Mouse (Mus musculus): ENCODE results near the gene Adad2. TPM values are rescaled to one million over a fixed set of nuclear protein-coding genes. Genes with fewer than 3 reads are reported as not detected.

Gene Adad2
- polyA plus RNA-seq, 1 experiment from 2014 or later = not detected

GRCm38 (mm10) chr8:119627199-119627598, 14.7 kb downstream of the Adad2 start:
- Histone ChIP-seq H3K4me2 (no peak overlapping the region), H3K27ac (replicated peaks) (no peak overlapping the region), H3K9me3 (replicated peaks) (no peaks in the 10 kb centered on the region), H3K4me3 (replicated peaks) (no peak overlapping the region), H3K36me3 (replicated peaks) (no peaks in the 10 kb centered on the region), H3K9ac (no peak overlapping the region), H3K4me1 (replicated peaks) (peaks cover 8% of the 10 kb centered on the region), H3K27me3 (peaks cover 10% of the 10 kb centered on the region)
- ATAC-seq (ENCODE audit: insufficient read depth) = peak; percentile 51; the same call in 1 of the 2 replicates
- WGBS (ENCODE audit: insufficient replicate concordance) = 39% methylated on average over 7 of the region's 7 CpGs

DNA sequence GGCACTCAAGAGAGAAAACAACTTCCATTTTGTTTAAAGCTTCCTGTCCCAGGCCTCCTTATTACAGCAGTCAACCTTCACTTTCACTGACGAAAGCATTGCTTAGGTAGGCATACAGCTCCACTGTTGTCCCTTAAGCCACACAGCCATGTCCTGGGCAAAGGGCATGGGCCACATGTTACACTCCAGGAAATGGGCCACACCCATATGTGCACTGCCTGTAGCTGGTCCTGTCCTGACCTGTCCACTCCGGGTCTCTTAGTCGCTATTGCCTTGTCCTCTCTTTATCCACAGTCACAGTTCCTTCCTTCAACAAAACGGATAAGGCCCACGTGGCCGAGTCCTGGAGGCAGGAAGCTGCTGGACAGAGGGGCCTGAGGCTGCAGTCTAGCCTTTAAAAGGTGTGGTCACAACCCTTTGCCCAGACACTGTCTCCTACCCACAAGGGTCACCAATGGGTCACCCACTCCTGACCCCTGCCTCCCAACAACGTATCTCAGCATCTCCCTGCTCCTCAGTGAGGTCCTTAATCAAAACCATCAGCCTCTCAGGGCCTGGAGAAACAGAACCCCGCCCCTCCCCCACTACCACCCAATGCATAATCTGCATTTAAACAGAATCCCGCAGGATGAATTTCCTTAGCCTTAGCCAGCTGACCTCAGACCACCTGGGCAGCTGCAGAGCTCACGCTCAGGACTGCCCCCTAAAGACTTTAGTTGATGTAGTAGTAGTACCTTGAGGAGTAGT, 15.2 kb downstream of the Adad2 start:
- peaks cover 8% of the 10 kb centered on the region for H3K4me1 ChIP-seq (replicated peaks)
- H3K36me3 ChIP-seq (replicated peaks) = no peaks in the 10 kb centered on the region
- H3K27ac ChIP-seq (replicated peaks) = no peak overlapping the region
- H3K4me3 ChIP-seq (replicated peaks) = no peak overlapping the region
- WGBS (ENCODE audit: insufficient replicate concordance) = 28% methylated on average over 10 of the region's 10 CpGs
- no peaks in the 10 kb centered on the region for H3K9me3 ChIP-seq (replicated peaks)
- peaks cover 16% of the 10 kb centered on the region for H3K27me3 ChIP-seq
- no peak overlapping the region for H3K4me2 ChIP-seq
- H3K9ac ChIP-seq = no peak overlapping the region
- ATAC-seq (ENCODE audit: insufficient read depth) = peak; percentile 54; the same call in 1 of the 2 replicates

GRCm38 (mm10) chr8:119630841-119631240, 18.3 kb downstream of the Adad2 start:
- H3K4me3 ChIP-seq (replicated peaks) = no peak overlapping the region
- no peak overlapping the region for H3K4me2 ChIP-seq
- no peaks in the 10 kb centered on the region for H3K36me3 ChIP-seq (replicated peaks)
- no peak overlapping the region for H3K27ac ChIP-seq (replicated peaks)
- ATAC-seq (ENCODE audit: insufficient read depth) = no peak
- no peak overlapping the region for H3K9ac ChIP-seq
- H3K4me1 ChIP-seq (replicated peaks) = peaks cover 8% of the 10 kb centered on the region
- H3K9me3 ChIP-seq (replicated peaks) = no peaks in the 10 kb centered on the region
- WGBS (ENCODE audit: insufficient replicate concordance) = 36% methylated on average over 3 of the region's 3 CpGs
- H3K27me3 ChIP-seq = peaks cover 46% of the 10 kb centered on the region

GRCm38 (mm10) chr8:119632246-119632645, 19.7 kb downstream of the Adad2 start:
- ATAC-seq (ENCODE audit: insufficient read depth) = no peak
- WGBS (ENCODE audit: insufficient replicate concordance) = 68% methylated on average over 9 of the region's 9 CpGs
- H3K27ac ChIP-seq (replicated peaks) = no peak overlapping the region
- no peaks in the 10 kb centered on the region for H3K9me3 ChIP-seq (replicated peaks)
- no peaks in the 10 kb centered on the region for H3K36me3 ChIP-seq (replicated peaks)
- H3K4me2 ChIP-seq = no peak overlapping the region
- peaks cover 5% of the 10 kb centered on the region for H3K4me1 ChIP-seq (replicated peaks)
- H3K4me3 ChIP-seq (replicated peaks) = no peak overlapping the region
- H3K27me3 ChIP-seq = peaks cover 52% of the 10 kb centered on the region
- no peak overlapping the region for H3K9ac ChIP-seq

DNA sequence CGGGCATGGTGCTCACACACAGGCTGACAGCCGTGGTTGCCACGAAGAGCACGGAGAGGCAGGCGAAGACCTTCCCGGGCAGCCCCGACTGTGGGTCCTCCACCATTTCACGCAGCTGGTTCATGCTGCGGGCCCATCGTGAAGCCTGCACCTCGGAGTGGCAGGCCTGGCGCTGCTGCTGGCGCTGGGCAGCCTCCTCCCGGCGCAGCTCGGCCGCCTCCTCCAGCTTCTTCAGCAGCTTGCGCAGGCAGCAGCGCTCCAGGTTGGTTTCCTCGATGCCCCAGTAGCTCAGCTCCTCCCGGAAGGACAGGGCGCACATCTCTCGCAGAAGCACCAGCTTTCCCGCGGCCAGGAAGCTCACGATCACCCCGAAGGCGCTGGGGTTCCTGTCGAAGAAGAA, 20.4 kb downstream of the Adad2 start:
- whole genome bisulfite sequencing (ENCODE audit: insufficient replicate concordance) = 39% methylated on average over 29 of the region's 29 CpGs
- ATAC-seq (ENCODE audit: insufficient read depth) = no peak
- H3K9ac ChIP-seq = no peak overlapping the region
- H3K9me3 ChIP-seq (replicated peaks) = no peaks in the 10 kb centered on the region
- H3K27ac ChIP-seq (replicated peaks) = no peak overlapping the region
- H3K27me3 ChIP-seq = peaks cover 55% of the 10 kb centered on the region
- H3K4me2 ChIP-seq = no peak overlapping the region
- no peaks in the 10 kb centered on the region for H3K4me1 ChIP-seq (replicated peaks)
- no peaks in the 10 kb centered on the region for H3K36me3 ChIP-seq (replicated peaks)
- H3K4me3 ChIP-seq (replicated peaks) = no peak overlapping the region

DNA sequence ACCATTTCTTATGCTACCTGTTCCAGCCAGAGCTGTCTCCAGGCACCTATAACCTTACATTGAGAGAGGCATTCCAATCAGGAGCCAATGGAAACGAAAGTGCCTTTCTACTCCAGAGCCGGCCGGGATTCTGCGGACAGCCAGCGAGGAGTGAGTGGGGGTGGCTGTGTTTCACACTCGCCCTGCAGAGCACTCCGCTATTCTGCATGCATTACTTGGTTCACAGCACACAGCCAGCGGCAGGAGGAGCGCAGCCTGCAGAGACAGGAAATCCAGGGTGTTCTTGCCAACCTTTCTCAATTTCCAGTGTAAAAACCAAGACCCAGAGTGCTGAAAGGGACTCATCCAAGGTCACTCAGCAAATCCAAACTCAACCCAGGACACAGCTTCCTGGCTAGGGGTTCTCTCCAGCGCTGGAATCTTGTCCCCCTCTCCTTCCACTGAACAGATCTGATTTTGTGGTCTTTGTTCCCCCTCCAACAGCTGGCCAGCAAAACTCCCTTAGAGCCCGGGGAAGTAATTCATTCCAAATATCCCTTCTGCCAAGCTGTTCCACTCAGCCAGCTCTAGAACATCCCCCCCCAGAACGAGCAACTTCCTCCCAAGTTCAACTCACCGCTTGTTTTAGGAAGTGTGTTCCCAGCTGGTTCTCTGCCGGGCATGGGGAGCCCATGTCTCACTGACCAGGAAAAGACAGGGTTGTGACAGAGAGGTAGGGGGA, 22.2 kb downstream of the Adad2 start:
- Histone ChIP-seq H3K27me3 (peaks cover 55% of the 10 kb centered on the region), H3K27ac (replicated peaks) (no peak overlapping the region), H3K4me3 (replicated peaks) (no peak overlapping the region), H3K4me1 (replicated peaks) (no peaks in the 10 kb centered on the region), H3K9ac (no peak overlapping the region), H3K4me2 (no peak overlapping the region), H3K9me3 (replicated peaks) (no peaks in the 10 kb centered on the region), H3K36me3 (replicated peaks) (no peaks in the 10 kb centered on the region)
- 27% methylated on average over 14 of the region's 14 CpGs for WGBS (ENCODE audit: insufficient replicate concordance)
- no peak for ATAC-seq (ENCODE audit: insufficient read depth)

GRCm38 (mm10) chr8:119635378-119635777, 22.8 kb downstream of the Adad2 start, which contains the start of gene Kcng4:
Kcng4 (minus strand) TSS chr8:119635680.
- no peak for ATAC-seq (ENCODE audit: insufficient read depth)
- Histone ChIP-seq H3K27me3 (peaks cover 55% of the 10 kb centered on the region), H3K4me1 (replicated peaks) (no peaks in the 10 kb centered on the region), H3K36me3 (replicated peaks) (no peaks in the 10 kb centered on the region), H3K9ac (no peak within 1 kb of the TSS), H3K4me2 (no peak within 1 kb of the TSS), H3K4me3 (replicated peaks) (no peak within 1 kb of the TSS), H3K9me3 (replicated peaks) (no peaks in the 10 kb centered on the region), H3K27ac (replicated peaks) (no peak within 1 kb of the TSS)
- 28% methylated on average over 6 of the region's 6 CpGs for WGBS (ENCODE audit: insufficient replicate concordance)

GRCm38 (mm10) chr8:119635958-119636357, 23.4 kb downstream of the Adad2 start:
- Histone ChIP-seq H3K9ac (no peak overlapping the region), H3K9me3 (replicated peaks) (no peaks in the 10 kb centered on the region), H3K4me2 (no peak overlapping the region), H3K4me3 (replicated peaks) (no peak overlapping the region), H3K27ac (replicated peaks) (no peak overlapping the region), H3K27me3 (peaks cover 52% of the 10 kb centered on the region), H3K36me3 (replicated peaks) (no peaks in the 10 kb centered on the region), H3K4me1 (replicated peaks) (no peaks in the 10 kb centered on the region)
- ATAC-seq (ENCODE audit: insufficient read depth) = no peak
- WGBS (ENCODE audit: insufficient replicate concordance) = 27% methylated on average over 2 of the region's 2 CpGs

GRCm38 (mm10) chr8:119636766-119637165, 24.2 kb downstream of the Adad2 start:
- Histone ChIP-seq H3K4me2 (no peak overlapping the region), H3K27ac (replicated peaks) (no peak overlapping the region), H3K27me3 (peaks cover 48% of the 10 kb centered on the region), H3K4me1 (replicated peaks) (no peaks in the 10 kb centered on the region), H3K4me3 (replicated peaks) (no peak overlapping the region), H3K9me3 (replicated peaks) (no peaks in the 10 kb centered on the region), H3K9ac (no peak overlapping the region), H3K36me3 (replicated peaks) (no peaks in the 10 kb centered on the region)
- no peak for ATAC-seq (ENCODE audit: insufficient read depth)
- 45% methylated on average over 7 of the region's 7 CpGs for WGBS (ENCODE audit: insufficient replicate concordance)

DNA sequence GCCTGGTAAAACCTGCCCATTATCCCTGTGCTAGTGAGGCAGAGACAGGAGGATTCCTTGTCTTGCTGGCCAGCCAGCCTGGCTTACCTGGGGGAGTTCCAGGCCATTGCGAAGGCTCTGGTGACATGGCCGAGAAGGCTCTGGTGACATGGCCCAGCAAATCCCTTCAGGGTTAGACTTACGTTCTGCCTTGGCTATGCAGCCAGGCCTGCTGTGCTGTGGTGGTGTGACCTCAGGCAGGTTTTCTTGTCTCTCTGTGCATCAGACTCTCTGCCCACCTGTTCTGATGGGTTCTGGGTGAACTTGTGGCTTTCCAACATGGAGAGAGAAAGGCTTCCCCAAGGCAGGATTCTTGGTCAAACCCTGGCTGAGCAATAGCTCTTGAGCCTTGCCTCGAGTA, 24.8 kb downstream of the Adad2 start:
- Histone ChIP-seq H3K4me1 (replicated peaks) (no peaks in the 10 kb centered on the region), H3K36me3 (replicated peaks) (no peaks in the 10 kb centered on the region), H3K4me2 (no peak overlapping the region), H3K9ac (no peak overlapping the region), H3K4me3 (replicated peaks) (no peak overlapping the region), H3K9me3 (replicated peaks) (no peaks in the 10 kb centered on the region), H3K27me3 (peaks cover 44% of the 10 kb centered on the region), H3K27ac (replicated peaks) (no peak overlapping the region)
- no peak for ATAC-seq (ENCODE audit: insufficient read depth)
- WGBS (ENCODE audit: insufficient replicate concordance) = 58% methylated on average over 4 of the region's 4 CpGs

GRCm38 (mm10) chr8:119638261-119638660, 25.7 kb downstream of the Adad2 start:
- Histone ChIP-seq H3K36me3 (replicated peaks) (no peaks in the 10 kb centered on the region), H3K27me3 (peaks cover 35% of the 10 kb centered on the region), H3K4me1 (replicated peaks) (no peaks in the 10 kb centered on the region), H3K4me2 (no peak overlapping the region), H3K27ac (replicated peaks) (no peak overlapping the region), H3K9me3 (replicated peaks) (no peaks in the 10 kb centered on the region), H3K4me3 (replicated peaks) (no peak overlapping the region), H3K9ac (no peak overlapping the region)
- WGBS (ENCODE audit: insufficient replicate concordance) = 68% methylated on average over 6 of the region's 6 CpGs
- no peak for ATAC-seq (ENCODE audit: insufficient read depth)

Measured in liver, embryonic 15.5 days (tissue).